Mouse (Mus musculus) heart, embryonic 14.5 days (tissue): Measurements from ENCODE around the gene Mocs2. TPM values are rescaled to one million over a fixed set of nuclear protein-coding genes. Genes with fewer than 3 reads are reported as not detected.

ENCODE experiments used
- ATAC-seq: fragments of 200-750 bp; cut with Nextera tagmentation; 2 replicates; pipeline ENCODE4 v1.8.0; 2017; ENCODE audit warnings: low read depth, moderate TSS enrichment; ENCODE audit not compliant: insufficient number of reproducible peaks, insufficient read depth, low FRiP score
- H3K27ac ChIP-seq, 2 experiments: fragments of 200-500 bp in 1 of 2; fragments of 300-500 bp in 1 of 2; sonication (generic) in 1 of 2; replicated peaks in 1 of 2; 2 replicates each; pipeline ENCODE4 v1.5.1; 2012 to 2014; ENCODE audit warnings: low read depth in 2 of 2, low read length in 2 of 2, control low read depth in 1 of 2, mild to moderate bottlenecking in 1 of 2, mixed read lengths in 1 of 2; ENCODE audit not compliant: control insufficient read depth in 1 of 2, insufficient read depth in 1 of 2
- H3K27me3 ChIP-seq: fragments of 300-500 bp; sonication (generic); 2 replicates; pipeline ENCODE4 v1.6.1; 2014; ENCODE audit warnings: mild to moderate bottlenecking, low read length, control low read depth; ENCODE audit not compliant: control insufficient read depth, insufficient read depth
- H3K36me3 ChIP-seq: fragments of 300-500 bp; sonication (generic); 2 replicates; pipeline ENCODE4 v1.6.1; 2014; ENCODE audit warnings: mild to moderate bottlenecking, control low read depth, low read length, mixed read lengths; ENCODE audit not compliant: control insufficient read depth, insufficient read depth
- H3K4me1 ChIP-seq, 2 experiments: fragments of 200-500 bp in 1 of 2; fragments of 300-500 bp in 1 of 2; sonication (generic) in 1 of 2; 2 replicates each; pipeline ENCODE4 v1.6.1; 2012 to 2014; ENCODE audit warnings: low read length in 2 of 2, control low read depth in 1 of 2, mixed read lengths in 1 of 2; ENCODE audit not compliant: control insufficient read depth in 2 of 2, insufficient read depth in 2 of 2
- H3K4me2 ChIP-seq: fragments of 300-500 bp; sonication (generic); 2 replicates; pipeline ENCODE4 v1.6.1; 2014; ENCODE audit warnings: mild to moderate bottlenecking, low read length
- H3K4me3 ChIP-seq, 2 experiments: fragments of 200-500 bp in 1 of 2; fragments of 300-500 bp in 1 of 2; sonication (generic) in 1 of 2; 2 replicates each; pipeline ENCODE4 v1.5.1; 2012 to 2014; ENCODE audit warnings: low read length in 2 of 2, mild to moderate bottlenecking in 2 of 2, control low read depth in 1 of 2, low read depth in 1 of 2, moderate library complexity in 1 of 2; ENCODE audit not compliant: control insufficient read depth in 1 of 2, insufficient read depth in 1 of 2
- H3K9ac ChIP-seq: fragments of 300-500 bp; sonication (generic); 2 replicates; pipeline ENCODE4 v1.6.1; 2014; ENCODE audit warnings: mild to moderate bottlenecking, low read length
- H3K9me3 ChIP-seq: fragments of 300-500 bp; sonication (generic); 2 replicates; pipeline ENCODE4 v1.6.1; 2016; ENCODE audit warnings: low read length, control low read depth; ENCODE audit not compliant: control insufficient read depth
- WGBS: fragments of 180-500 bp; shearing (Covaris S2); extraction: QIAGEN DNeasy Blood & Tissue Kit; methylation state at CpG from one replicate; pipeline ENCODE4 v1.1.7; 2014; 5-methylcytosine and 5-hydroxymethylcytosine counted together
- polyA plus RNA-seq: library from polyadenylated mRNA; unstranded; fragments of >200 nt; fragmentation: Nextera tagmentation; extraction: Ambion mirVana; gene quantifications from 2 replicates; pipeline ENCODE4 v1.2.1, GENCODE M21; 2014

Mocs2 gene
- polyA plus RNA-seq, 1 experiment from 2014 or later: 64.4 TPM

GRCm38 (mm10) chr13:114839098-114839497 lies 21.1 kb downstream of the Mocs2 start:
- Histone ChIP-seq H3K9ac (no peak overlapping the region), H3K4me1 (peaks cover 6 to 14% of the 10 kb centered on the region in 2 experiments)
- WGBS: 72% methylated on average over 9 of the region's 9 CpGs

GRCm38 (mm10) chr13:114840545-114840944 lies 22.5 kb downstream of the Mocs2 start:
- peaks cover 9% of the 10 kb centered on the region; the same call in 1 of the 2 replicates for H3K36me3 ChIP-seq
- no peak overlapping the region for H3K4me3 ChIP-seq
- no peak for ATAC-seq
- 82% methylated on average over 4 of the region's 4 CpGs for WGBS
- H3K4me1 ChIP-seq: peaks cover 6 to 14% of the 10 kb centered on the region in 2 experiments
- no peak overlapping the region for H3K4me2 ChIP-seq
- no peaks in the 10 kb centered on the region for H3K9me3 ChIP-seq
- H3K9ac ChIP-seq: no peak overlapping the region
- no peaks in the 10 kb centered on the region for H3K27me3 ChIP-seq
- H3K27ac ChIP-seq: no peak overlapping the region

More at GRCm38 (mm10) chr13:114839098-114839497, 21.1 kb downstream of the Mocs2 start:
- Histone ChIP-seq H3K9me3 (no peaks in the 10 kb centered on the region), H3K27me3 (no peaks in the 10 kb centered on the region), H3K4me3 (no peak overlapping the region), H3K36me3 (peaks cover 9% of the 10 kb centered on the region; the same call in 1 of the 2 replicates), H3K27ac (peak overlapping the region in 1 of 2 experiments; percentile 83; a peak in 2 of 4 replicates), H3K4me2 (no peak overlapping the region)
- ATAC-seq: no peak

GRCm38 (mm10) chr13:114843318-114843717 lies 25.3 kb downstream of the Mocs2 start:
- Histone ChIP-seq H3K27ac (no peak overlapping the region), H3K4me2 (no peak overlapping the region), H3K9me3 (no peaks in the 10 kb centered on the region), H3K4me3 (no peak overlapping the region), H3K36me3 (no peaks in the 10 kb centered on the region), H3K27me3 (no peaks in the 10 kb centered on the region), H3K9ac (no peak overlapping the region), H3K4me1 (peaks cover 5 to 8% of the 10 kb centered on the region in 2 experiments)
- WGBS: 0% methylated on average over 1 of the region's 1 CpGs
- ATAC-seq: no peak

GRCm38 (mm10) chr13:114845804-114846203 lies 27.8 kb downstream of the Mocs2 start:
- Histone ChIP-seq H3K36me3 (no peaks in the 10 kb centered on the region), H3K4me2 (no peak overlapping the region), H3K9ac (no peak overlapping the region), H3K27me3 (no peaks in the 10 kb centered on the region), H3K9me3 (no peaks in the 10 kb centered on the region), H3K4me1 (no peaks in the 10 kb centered on the region), H3K27ac (no peak overlapping the region), H3K4me3 (no peak overlapping the region)
- no peak for ATAC-seq
- WGBS: 70% methylated on average over 6 of the region's 6 CpGs

- no peak overlapping the region for H3K4me3 ChIP-seq
- H3K9ac ChIP-seq: no peak overlapping the region
- WGBS: 71% methylated on average over 3 of the region's 3 CpGs
- no peak for ATAC-seq
- no peaks in the 10 kb centered on the region for H3K36me3 ChIP-seq
- H3K4me1 ChIP-seq: no peaks in the 10 kb centered on the region
- H3K27me3 ChIP-seq: no peaks in the 10 kb centered on the region
- H3K9me3 ChIP-seq: no peaks in the 10 kb centered on the region
- no peak overlapping the region for H3K27ac ChIP-seq
- H3K4me2 ChIP-seq: no peak overlapping the region
Observed at GRCm38 (mm10) chr13:114848945-114849344, 30.9 kb downstream of the Mocs2 start.

GRCm38 (mm10) chr13:114852264-114853111 lies 34.5 kb downstream of the Mocs2 start:
- Histone ChIP-seq H3K4me3 (no peak overlapping the region), H3K4me2 (no peak overlapping the region), H3K27ac (no peak overlapping the region), H3K27me3 (no peaks in the 10 kb centered on the region), H3K36me3 (no peaks in the 10 kb centered on the region), H3K9ac (no peak overlapping the region), H3K9me3 (no peaks in the 10 kb centered on the region), H3K4me1 (no peaks in the 10 kb centered on the region)
- ATAC-seq: no peak
- WGBS: 75% methylated on average over 6 of the region's 6 CpGs

GRCm38 (mm10) chr13:114853152-114853551 lies 35.1 kb downstream of the Mocs2 start:
- 82% methylated on average over 2 of the region's 2 CpGs for WGBS
- Histone ChIP-seq H3K27me3 (no peaks in the 10 kb centered on the region), H3K9me3 (no peaks in the 10 kb centered on the region), H3K36me3 (no peaks in the 10 kb centered on the region), H3K4me2 (no peak overlapping the region), H3K27ac (no peak overlapping the region), H3K4me3 (no peak overlapping the region), H3K9ac (no peak overlapping the region), H3K4me1 (no peaks in the 10 kb centered on the region)
- ATAC-seq: no peak
